Mouse (Mus musculus) MN1 (cell line): ENCODE data around the gene Rapgef4.

Experiments
- DNase-seq: peaks from one replicate; pipeline ENCODE4 v3.0.0-alpha.2; 2016; ENCODE audit warnings: low spot score

Rapgef4 gene

GRCm38 (mm10) chr2:71980771-71981342 lies at the start of gene Rapgef4:
Gene Rapgef4, plus strand, starts transcription at chr2:71981240.
- DNase-seq = no peak

- no peak for DNase-seq
Observed at GRCm38 (mm10) chr2:71934046-71934445, 47.0 kb upstream of the Rapgef4 start.

GRCm38 (mm10) chr2:71936711-71937110 lies 44.3 kb upstream of the Rapgef4 start:
- no peak for DNase-seq

GRCm38 (mm10) chr2:71937649-71938308 lies 43.3 kb upstream of the Rapgef4 start:
- no peak for DNase-seq

GRCm38 (mm10) chr2:71938716-71939393 lies 42.2 kb upstream of the Rapgef4 start:
- no peak for DNase-seq

- DNase-seq = no peak
Observed at GRCm38 (mm10) chr2:71941005-71941720, 39.9 kb upstream of the Rapgef4 start.

- DNase-seq = no peak
Observed at GRCm38 (mm10) chr2:71941721-71942087, 39.3 kb upstream of the Rapgef4 start.

GRCm38 (mm10) chr2:71951212-71951611 lies 29.8 kb upstream of the Rapgef4 start:
- no peak for DNase-seq

- DNase-seq = peak; percentile 43
Observed at GRCm38 (mm10) chr2:71955637-71956036, 25.4 kb upstream of the Rapgef4 start.

GRCm38 (mm10) chr2:71956463-71956862 lies 24.6 kb upstream of the Rapgef4 start:
- DNase-seq = no peak

GRCm38 (mm10) chr2:71957951-71958350 lies 23.1 kb upstream of the Rapgef4 start:
- DNase-seq = no peak

GRCm38 (mm10) chr2:71958393-71958792 lies 22.6 kb upstream of the Rapgef4 start:
- DNase-seq = peak; percentile 19

- DNase-seq = no peak
Observed at GRCm38 (mm10) chr2:71964216-71964615, 16.8 kb upstream of the Rapgef4 start.

GRCm38 (mm10) chr2:71965476-71965875 lies 15.6 kb upstream of the Rapgef4 start:
- DNase-seq = no peak

- no peak for DNase-seq
Observed at GRCm38 (mm10) chr2:71966737-71967136, 14.3 kb upstream of the Rapgef4 start.

- DNase-seq = no peak
Observed at GRCm38 (mm10) chr2:71967855-71968254, 13.2 kb upstream of the Rapgef4 start.

- DNase-seq = no peak
Observed at GRCm38 (mm10) chr2:71973646-71974045, 7.4 kb upstream of the Rapgef4 start.

GRCm38 (mm10) chr2:71974143-71974846 lies 6.7 kb upstream of the Rapgef4 start:
- no peak for DNase-seq

GRCm38 (mm10) chr2:71979981-71980380 lies 1.1 kb upstream of the Rapgef4 start:
- DNase-seq = no peak

- DNase-seq = no peak
Observed at GRCm38 (mm10) chr2:71981343-71981851, 357 bp downstream of the Rapgef4 start.

GRCm38 (mm10) chr2:71981896-71982295 lies 856 bp downstream of the Rapgef4 start:
- DNase-seq = no peak
